ENCODE assay signal across 11 mouse cellular contexts in genomic region chr2:180953638-180954037, GRCm38 (mm10). TPM values are rescaled to one million over a fixed set of nuclear protein-coding genes. Genes with fewer than 3 reads are reported as not detected.
DNase-seq lines count a peak whose midpoint lies in the region; ATAC-seq lines count a peak whose summit lies in the region.
"Had no signal": no experiment of that assay in that cellular context is flagged by ENCODE, and none has a peak within 500 bp of the region (broad histone marks: within the 10 kb centered on the region; RNA-seq: fewer than 3 reads in every experiment).

No protein-coding gene starts in this region.

- peak overlapping the region; percentile 65; the same call in 1 of the 2 replicates for H3K27ac ChIP-seq in kidney, embryonic 15.5 days
- H3K27ac ChIP-seq in embryonic facial prominence, embryonic 11.5 days (replicated peaks; ENCODE audit: low read depth, low read length) = peak overlapping the region; percentile 52
- H3K27ac ChIP-seq in hindbrain, embryonic 15.5 days (replicated peaks) = peak overlapping the region; percentile 83
- peak overlapping the region; percentile 88 for H3K27ac ChIP-seq in midbrain, embryonic 16.5 days (ENCODE audit: low read length)

- DNase-seq in kidney, adult 11 months = no peak
- DNase-seq in embryonic facial prominence, embryonic 11.5 days (ENCODE audit: low spot score) = no peak
- DNase-seq in cerebellum, adult 11-12 months = no peak
- DNase-seq in adrenal gland, postnatal 36 days = no peak
- DNase-seq: thymus, adult 2 months had no signal

- H3K36me3 ChIP-seq in kidney, embryonic 15.5 days = no peaks in the 10 kb centered on the region
- no peaks in the 10 kb centered on the region for H3K36me3 ChIP-seq in embryonic facial prominence, embryonic 11.5 days (replicated peaks; ENCODE audit: control insufficient read depth, insufficient read depth, low read depth, low read length)
- H3K36me3 ChIP-seq in hindbrain, embryonic 15.5 days = no peaks in the 10 kb centered on the region
- no peaks in the 10 kb centered on the region for H3K36me3 ChIP-seq in midbrain, embryonic 16.5 days (ENCODE audit: control insufficient read depth, insufficient read depth, low read length)
- H3K36me3 ChIP-seq: G1E had no signal

- peaks cover 26% of the 10 kb centered on the region for H3K27me3 ChIP-seq in kidney, embryonic 15.5 days
- 0 out of 2 replicates have a peak, but pooled peaks cover 5% of the 10 kb centered on the region for H3K27me3 ChIP-seq in embryonic facial prominence, embryonic 11.5 days (ENCODE audit: control insufficient read depth, insufficient read depth, low read length)
- H3K27me3 ChIP-seq in hindbrain, embryonic 15.5 days = no peaks in the 10 kb centered on the region
- H3K27me3 ChIP-seq in midbrain, embryonic 16.5 days (ENCODE audit: control insufficient read depth, insufficient read depth, low read depth, low read length) = no peaks in the 10 kb centered on the region

- H3K4me2 ChIP-seq in kidney, embryonic 15.5 days = peak overlapping the region; percentile 94
- H3K4me2 ChIP-seq in embryonic facial prominence, embryonic 11.5 days (ENCODE audit: low read depth, low read length) = peak overlapping the region; percentile 88
- peak overlapping the region; percentile 70 for H3K4me2 ChIP-seq in hindbrain, embryonic 15.5 days
- peak overlapping the region; percentile 76 for H3K4me2 ChIP-seq in midbrain, embryonic 16.5 days (ENCODE audit: low read length)

- H3K4me1 ChIP-seq in kidney, embryonic 15.5 days = peaks cover 40% of the 10 kb centered on the region
- H3K4me1 ChIP-seq in embryonic facial prominence, embryonic 11.5 days (ENCODE audit: control insufficient read depth, insufficient read depth, low read length) = peaks cover 7% of the 10 kb centered on the region; the same call in 1 of the 2 replicates
- peaks cover 35% of the 10 kb centered on the region for H3K4me1 ChIP-seq in hindbrain, embryonic 15.5 days (replicated peaks)
- peaks cover 25% of the 10 kb centered on the region for H3K4me1 ChIP-seq in midbrain, embryonic 16.5 days (ENCODE audit: control insufficient read depth, insufficient read depth, low read length)

- ATAC-seq in kidney, embryonic 15.5 days (replicated peaks; ENCODE audit: low FRiP score) = no peak
- ATAC-seq in embryonic facial prominence, embryonic 11.5 days (replicated peaks; ENCODE audit: insufficient number of reproducible peaks, low FRiP score, low TSS enrichment, low read depth) = no peak
- ATAC-seq in hindbrain, embryonic 15.5 days (ENCODE audit: low FRiP score, low read depth) = no peak
- ATAC-seq in midbrain, embryonic 16.5 days = no peak
- ATAC-seq in activated CD4-positive, CD25-positive, alpha-beta regulatory T cell, adult 4 months = no peak

- H3K9ac ChIP-seq in kidney, embryonic 15.5 days = peak overlapping the region; percentile 53; the same call in 1 of the 2 replicates
- peak overlapping the region; percentile 62 for H3K9ac ChIP-seq in embryonic facial prominence, embryonic 11.5 days (replicated peaks; ENCODE audit: low read length)
- peak overlapping the region; percentile 61 for H3K9ac ChIP-seq in hindbrain, embryonic 15.5 days
- H3K9ac ChIP-seq in midbrain, embryonic 16.5 days (ENCODE audit: low read depth, low read length) = peak overlapping the region; percentile 79

- H3K4me3 ChIP-seq in kidney, embryonic 15.5 days (replicated peaks) = peak overlapping the region; percentile 61
- peak overlapping the region; percentile 50 for H3K4me3 ChIP-seq in embryonic facial prominence, embryonic 11.5 days (ENCODE audit: low read depth, low read length)
- H3K4me3 ChIP-seq in hindbrain, embryonic 15.5 days = peak overlapping the region; percentile 57
- peak overlapping the region; percentile 73 for H3K4me3 ChIP-seq in midbrain, embryonic 16.5 days (ENCODE audit: low read depth, low read length)

- H3K9me3 ChIP-seq in kidney, embryonic 15.5 days (replicated peaks) = no peaks in the 10 kb centered on the region
- no peaks in the 10 kb centered on the region for H3K9me3 ChIP-seq in embryonic facial prominence, embryonic 11.5 days (replicated peaks; ENCODE audit: control insufficient read depth, low read length)
- no peaks in the 10 kb centered on the region for H3K9me3 ChIP-seq in hindbrain, embryonic 15.5 days
- no peaks in the 10 kb centered on the region for H3K9me3 ChIP-seq in midbrain, embryonic 16.5 days (replicated peaks; ENCODE audit: control insufficient read depth, low read length, poor library complexity, severe bottlenecking)
- H3K9me3 ChIP-seq: G1E had no signal

- 32% methylated on average over 2 of the region's 2 CpGs for WGBS in kidney, embryonic 15.5 days
- WGBS in embryonic facial prominence, embryonic 11.5 days = 30% methylated on average over 2 of the region's 2 CpGs
- WGBS in hindbrain, embryonic 15.5 days = 3% methylated on average over 2 of the region's 2 CpGs
- WGBS in midbrain, embryonic 16.5 days = 1% methylated on average over 2 of the region's 2 CpGs

RNA-seq across cellular contexts. Expression of gene Nkain4, which starts 0.9 kb away (rescaled TPM):
- polyA plus RNA-seq in kidney, embryonic 15.5 days (2015; fragmentation: Nextera tagmentation; extraction: Ambion mirVana) = 33.4 and 34.5 TPM in 2 replicates
- polyA plus RNA-seq in embryonic facial prominence, embryonic 11.5 days (2014; fragmentation: Nextera tagmentation; extraction: Ambion mirVana) = 20.9 and 27.0 TPM in 2 replicates
- polyA plus RNA-seq in hindbrain, embryonic 15.5 days (2015; fragmentation: Nextera tagmentation; extraction: Ambion mirVana) = 95.5 and 106 TPM in 2 replicates
- 66.7 and 82.7 TPM in 2 replicates for polyA plus RNA-seq in midbrain, embryonic 16.5 days (2015; fragmentation: Nextera tagmentation; extraction: Ambion mirVana)
- not detected for polyA plus RNA-seq in activated CD4-positive, CD25-positive, alpha-beta regulatory T cell, adult 4 months (2017; shearing (Covaris generic))
- total RNA-seq in adrenal gland, postnatal 36 days (2021) = 1 to 10 TPM; 4.6 to 5.8 TPM
- total RNA-seq: G1E had no signal
- polyA plus RNA-seq: G1E had no signal

RNA-seq across cellular contexts. Expression of gene Arfgap1, which starts 13.4 kb away (rescaled TPM):
- polyA plus RNA-seq in kidney, embryonic 15.5 days (2015; fragmentation: Nextera tagmentation; extraction: Ambion mirVana) = 90.4 and 105 TPM in 2 replicates
- polyA plus RNA-seq in embryonic facial prominence, embryonic 11.5 days (2014; fragmentation: Nextera tagmentation; extraction: Ambion mirVana) = 43.2 and 54.4 TPM in 2 replicates
- 114 and 119 TPM in 2 replicates for polyA plus RNA-seq in hindbrain, embryonic 15.5 days (2015; fragmentation: Nextera tagmentation; extraction: Ambion mirVana)
- 125 and 130 TPM in 2 replicates for polyA plus RNA-seq in midbrain, embryonic 16.5 days (2015; fragmentation: Nextera tagmentation; extraction: Ambion mirVana)
- 10 to 100 TPM; 40.5 to 50.4 TPM for polyA plus RNA-seq in activated CD4-positive, CD25-positive, alpha-beta regulatory T cell, adult 4 months (2017; shearing (Covaris generic))
- total RNA-seq in adrenal gland, postnatal 36 days (2021) = 10 to 100 TPM; 42.4 to 58.8 TPM

RNA-seq across cellular contexts. Expression of gene Birc7, which starts 24.8 kb away (rescaled TPM):
- polyA plus RNA-seq in kidney, embryonic 15.5 days (2015; fragmentation: Nextera tagmentation; extraction: Ambion mirVana) = not detected in 2 replicates
- 0.18 TPM in 2 replicates for polyA plus RNA-seq in embryonic facial prominence, embryonic 11.5 days (2014; fragmentation: Nextera tagmentation; extraction: Ambion mirVana)
- 0.18 and 0.31 TPM in 2 replicates for polyA plus RNA-seq in hindbrain, embryonic 15.5 days (2015; fragmentation: Nextera tagmentation; extraction: Ambion mirVana)
- polyA plus RNA-seq in midbrain, embryonic 16.5 days (2015; fragmentation: Nextera tagmentation; extraction: Ambion mirVana) = not detected in 2 replicates
- polyA plus RNA-seq in activated CD4-positive, CD25-positive, alpha-beta regulatory T cell, adult 4 months (2017; shearing (Covaris generic)) = not detected
- not detected for total RNA-seq in adrenal gland, postnatal 36 days (2021)
- total RNA-seq: G1E; gastrocnemius, adult 18-20 months had no signal
- polyA plus RNA-seq: G1E had no signal

RNA-seq across cellular contexts. Expression of gene Col20a1, which starts 32.7 kb away (rescaled TPM):
- polyA plus RNA-seq in kidney, embryonic 15.5 days (2015; fragmentation: Nextera tagmentation; extraction: Ambion mirVana) = 0.69 and 0.75 TPM in 2 replicates
- 0.83 and 0.85 TPM in 2 replicates for polyA plus RNA-seq in embryonic facial prominence, embryonic 11.5 days (2014; fragmentation: Nextera tagmentation; extraction: Ambion mirVana)
- polyA plus RNA-seq in hindbrain, embryonic 15.5 days (2015; fragmentation: Nextera tagmentation; extraction: Ambion mirVana) = 0.19 and 0.41 TPM in 2 replicates
- 0.11 and 0.19 TPM in 2 replicates for polyA plus RNA-seq in midbrain, embryonic 16.5 days (2015; fragmentation: Nextera tagmentation; extraction: Ambion mirVana)
- polyA plus RNA-seq in activated CD4-positive, CD25-positive, alpha-beta regulatory T cell, adult 4 months (2017; shearing (Covaris generic)) = under 1 TPM; 0.20 to 0.31 TPM
- 1 to 10 TPM; 1.7 to 4.3 TPM for total RNA-seq in adrenal gland, postnatal 36 days (2021)

RNA-seq across cellular contexts. Expression of gene Ythdf1, which starts 32.9 kb away (rescaled TPM):
- polyA plus RNA-seq in kidney, embryonic 15.5 days (2015; fragmentation: Nextera tagmentation; extraction: Ambion mirVana) = 58.2 and 61.6 TPM in 2 replicates
- 70.4 and 84.6 TPM in 2 replicates for polyA plus RNA-seq in embryonic facial prominence, embryonic 11.5 days (2014; fragmentation: Nextera tagmentation; extraction: Ambion mirVana)
- 50.1 and 54.9 TPM in 2 replicates for polyA plus RNA-seq in hindbrain, embryonic 15.5 days (2015; fragmentation: Nextera tagmentation; extraction: Ambion mirVana)
- 38.8 and 45.2 TPM in 2 replicates for polyA plus RNA-seq in midbrain, embryonic 16.5 days (2015; fragmentation: Nextera tagmentation; extraction: Ambion mirVana)
- 10 to 100 TPM in 1 of 2 experiments, 1 to 10 TPM in 1; 9.5 to 12.2 TPM for polyA plus RNA-seq in activated CD4-positive, CD25-positive, alpha-beta regulatory T cell, adult 4 months (2017; shearing (Covaris generic))
- total RNA-seq in adrenal gland, postnatal 36 days (2021) = 10 to 100 TPM; 51.7 to 52.4 TPM

Comparison
In these comparisons a context has a peak if more than half of its experiments do, and no peak if none do; other contexts are left out.
1. RNA of gene Nkain4, which starts 0.9 kb away (polyA plus RNA-seq): 95.5 to 106 TPM in hindbrain, embryonic 15.5 days, 66.7 to 82.7 TPM in midbrain, embryonic 16.5 days, 33.4 to 34.5 TPM in kidney, embryonic 15.5 days and 20.9 to 27.0 TPM in embryonic facial prominence, embryonic 11.5 days; not detected in activated CD4-positive, CD25-positive, alpha-beta regulatory T cell, adult 4 months; every median in the first group is over 10 times any median in the second.
2. Peak in every context shown above with its lines, with median percentiles within 50 percentile points of each other: H3K27ac ChIP-seq, H3K4me2 ChIP-seq, H3K4me3 ChIP-seq and H3K9ac ChIP-seq.